Mouse (Mus musculus) ovary, postnatal 10 days (tissue): ENCODE results near the gene Krt80.

ENCODE experiments used
- DNase-seq: peaks from one replicate; pipeline ENCODE4 v3.0.0; 2022; ENCODE audit warnings: low spot score

Krt80 gene

DNA sequence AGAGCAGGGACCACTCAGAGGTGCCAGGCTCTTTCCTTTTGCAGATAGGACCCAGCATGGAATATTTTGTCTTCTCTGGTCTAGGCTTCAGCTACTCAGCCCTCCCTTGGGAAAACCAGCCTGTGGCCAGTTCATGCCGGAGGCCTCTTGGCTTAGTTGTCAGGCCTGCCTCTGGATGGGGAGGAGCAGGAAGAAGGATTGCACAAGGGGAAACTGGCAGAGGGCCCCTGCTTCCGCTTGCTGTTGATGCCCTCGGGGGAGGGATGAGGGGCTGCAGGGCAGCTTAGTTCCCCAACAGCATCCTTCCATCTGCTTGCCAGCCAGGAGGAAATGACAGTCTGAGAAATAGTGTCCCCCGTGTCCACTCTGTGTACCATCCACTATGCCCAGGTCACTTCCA is 4.9 kb upstream of the Krt80 start:
- no peak for DNase-seq

DNA sequence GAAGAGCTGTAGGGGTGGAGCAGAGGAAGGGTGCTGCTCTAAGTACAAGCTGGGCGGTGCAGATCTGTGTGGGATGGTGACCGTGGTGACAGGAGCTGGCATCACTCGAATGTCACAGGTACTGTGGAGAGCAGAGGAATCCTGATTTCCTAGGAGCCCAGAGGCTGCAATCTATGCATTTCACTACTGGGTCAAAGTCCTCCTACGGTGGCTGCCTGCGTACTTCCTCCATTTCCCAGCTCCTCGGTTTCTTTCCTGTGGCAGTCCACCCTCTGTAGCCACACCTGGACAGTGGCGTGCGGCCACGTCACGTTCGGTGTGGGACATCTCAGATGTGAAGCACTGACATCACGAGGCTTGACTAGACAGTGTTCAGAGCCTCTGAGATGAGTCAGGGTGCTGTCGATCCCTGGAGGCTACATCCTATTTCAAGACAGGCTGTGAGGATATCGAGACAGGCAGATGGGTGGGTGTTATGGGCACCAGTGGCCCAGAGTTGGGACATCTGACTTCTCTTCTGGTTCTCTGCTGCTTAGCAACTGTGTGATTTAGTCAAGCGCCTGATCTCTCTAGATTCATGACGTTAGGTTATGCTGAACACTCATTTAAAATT is 3.4 kb upstream of the Krt80 start:
- no peak for DNase-seq

DNA sequence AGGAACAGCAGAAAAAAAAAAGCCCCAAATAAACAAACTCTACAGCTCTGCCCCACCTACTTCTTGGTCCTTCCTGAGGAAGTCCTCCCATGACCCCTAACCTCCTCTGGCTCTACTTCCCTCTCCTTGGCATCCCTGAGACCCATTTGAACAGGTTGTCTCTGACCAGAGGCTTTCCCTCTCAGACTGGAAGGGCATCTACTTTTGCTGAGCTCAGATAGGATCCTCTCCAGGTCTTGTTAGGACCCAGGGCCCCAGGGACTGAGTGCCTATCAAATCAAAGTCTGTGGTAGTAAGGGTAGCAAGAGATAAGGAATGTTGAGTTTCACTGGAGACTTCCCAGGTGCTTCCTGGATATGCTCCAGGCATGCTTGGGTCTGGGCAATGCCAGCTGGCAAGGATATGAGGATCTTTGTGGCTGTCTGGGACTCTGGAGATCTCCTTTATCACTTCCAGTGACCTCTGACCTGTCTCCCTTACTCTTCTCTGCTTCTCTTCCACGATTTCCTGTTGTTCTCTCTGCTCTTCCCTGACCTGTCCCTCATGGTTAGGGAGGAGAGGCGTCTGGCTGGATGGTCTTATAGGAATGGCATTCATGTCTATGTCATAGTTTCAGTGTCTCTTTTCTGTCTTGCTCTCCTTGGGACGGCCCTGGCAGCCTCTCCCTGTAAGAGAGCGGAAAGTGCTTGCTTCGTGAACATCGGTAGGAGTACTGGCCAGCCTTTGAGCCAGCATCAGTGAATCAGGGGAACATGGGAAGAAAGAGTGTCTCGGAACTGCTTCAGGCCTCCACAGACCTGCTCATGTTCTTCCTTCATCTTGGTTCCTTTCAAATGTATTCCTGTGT is 2.4 kb upstream of the Krt80 start:
- DNase-seq = no peak

GRCm38 (mm10) chr15:101371141-101371985 is 1.4 kb upstream of the Krt80 start:
- no peak for DNase-seq

GRCm38 (mm10) chr15:101369382-101370100 is 421 bp downstream of the Krt80 start:
- DNase-seq = no peak

GRCm38 (mm10) chr15:101368502-101369381 is 1.2 kb downstream of the Krt80 start:
- no peak for DNase-seq

- no peak for DNase-seq
These were observed 1.9 kb downstream of the Krt80 start for GRCm38 (mm10) chr15:101368015-101368414.

- no peak for DNase-seq
These were observed 2.5 kb downstream of the Krt80 start for GRCm38 (mm10) chr15:101367497-101367896.

- DNase-seq = no peak
These were observed 3.0 kb downstream of the Krt80 start for GRCm38 (mm10) chr15:101366926-101367325.

GRCm38 (mm10) chr15:101366482-101366881 is 3.5 kb downstream of the Krt80 start:
- DNase-seq = no peak

- no peak for DNase-seq
These were observed 4.2 kb downstream of the Krt80 start for GRCm38 (mm10) chr15:101365721-101366120.

DNA sequence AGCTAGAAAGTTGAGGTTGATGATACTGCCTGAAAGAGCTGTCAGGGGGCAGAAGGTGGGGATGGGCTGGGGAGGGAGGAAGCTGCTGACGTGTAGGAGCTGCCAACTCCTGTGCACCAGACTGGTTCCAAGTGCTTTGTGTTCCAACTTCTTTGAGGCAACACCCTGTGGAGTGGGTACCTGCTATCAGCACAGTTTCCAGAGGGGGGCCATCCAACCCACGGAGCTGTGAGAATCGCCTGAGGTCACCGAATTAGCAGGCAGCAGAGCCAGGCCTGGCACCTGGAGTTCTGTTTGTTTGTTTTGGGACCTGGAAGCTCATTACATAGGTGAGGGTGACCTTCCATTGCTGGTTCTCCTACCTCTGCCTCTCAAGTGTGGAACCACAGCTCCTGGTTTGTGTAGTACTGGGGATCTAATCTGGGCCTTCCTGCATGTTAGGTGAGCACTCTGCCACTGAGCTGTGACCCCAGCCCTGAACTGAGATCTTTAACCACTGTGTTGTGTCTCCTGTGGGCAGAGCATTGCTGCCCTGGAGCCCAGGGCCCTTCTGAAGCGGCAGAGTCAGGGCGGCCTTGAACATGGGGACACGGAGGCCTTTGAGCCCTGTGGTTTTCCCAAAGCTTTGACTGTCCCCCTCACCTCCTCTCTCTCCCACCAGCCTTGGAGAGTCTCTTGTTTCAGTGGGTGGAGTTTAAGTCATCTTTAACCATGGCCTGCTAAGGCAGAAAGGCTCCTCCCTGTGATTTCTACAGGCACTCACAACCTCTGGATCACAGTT is 4.9 kb downstream of the Krt80 start:
- no peak for DNase-seq

GRCm38 (mm10) chr15:101364425-101364824 is 5.5 kb downstream of the Krt80 start:
- no peak for DNase-seq

DNA sequence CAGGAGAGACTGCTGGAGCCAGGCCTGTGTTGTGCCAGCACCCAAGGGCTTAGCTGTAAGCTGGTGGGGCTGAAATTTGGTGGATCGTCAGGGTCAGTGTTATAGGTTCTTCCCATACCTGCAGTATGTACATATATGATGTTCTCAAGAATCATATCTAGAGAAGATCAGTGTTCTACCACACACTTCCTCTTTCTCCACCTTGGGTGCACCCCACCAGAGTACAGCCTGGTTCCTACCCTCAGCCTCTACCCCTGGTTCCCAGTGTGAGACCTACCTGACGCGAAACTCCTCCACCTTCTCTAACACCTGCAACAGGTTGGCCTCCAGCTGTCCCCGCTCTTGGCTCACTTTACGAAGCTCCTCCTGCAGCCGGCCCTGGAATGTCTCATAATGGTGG is 6.0 kb downstream of the Krt80 start:
- no peak for DNase-seq

GRCm38 (mm10) chr15:101362393-101363010 is 7.5 kb downstream of the Krt80 start:
- no peak for DNase-seq

DNA sequence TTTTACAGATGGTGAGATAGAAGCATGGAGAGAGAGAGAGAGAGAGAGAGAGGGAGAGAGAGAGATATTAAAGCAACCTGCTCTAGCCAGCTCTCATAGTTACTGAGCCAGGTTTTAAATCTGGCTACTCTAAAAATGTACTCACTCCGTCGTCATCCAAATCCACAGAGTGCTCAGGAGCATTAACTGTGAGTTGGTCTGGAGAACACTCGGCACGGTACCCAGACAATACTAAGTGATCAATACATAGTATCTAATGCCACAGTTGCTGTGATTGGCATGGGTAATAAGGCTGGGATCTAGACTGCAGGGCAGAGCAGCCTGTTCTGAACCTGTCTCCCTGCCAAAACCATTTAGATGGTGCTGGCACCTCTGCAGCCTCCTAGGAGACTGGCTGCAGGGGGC is 14.6 kb downstream of the Krt80 start:
- no peak for DNase-seq

DNA sequence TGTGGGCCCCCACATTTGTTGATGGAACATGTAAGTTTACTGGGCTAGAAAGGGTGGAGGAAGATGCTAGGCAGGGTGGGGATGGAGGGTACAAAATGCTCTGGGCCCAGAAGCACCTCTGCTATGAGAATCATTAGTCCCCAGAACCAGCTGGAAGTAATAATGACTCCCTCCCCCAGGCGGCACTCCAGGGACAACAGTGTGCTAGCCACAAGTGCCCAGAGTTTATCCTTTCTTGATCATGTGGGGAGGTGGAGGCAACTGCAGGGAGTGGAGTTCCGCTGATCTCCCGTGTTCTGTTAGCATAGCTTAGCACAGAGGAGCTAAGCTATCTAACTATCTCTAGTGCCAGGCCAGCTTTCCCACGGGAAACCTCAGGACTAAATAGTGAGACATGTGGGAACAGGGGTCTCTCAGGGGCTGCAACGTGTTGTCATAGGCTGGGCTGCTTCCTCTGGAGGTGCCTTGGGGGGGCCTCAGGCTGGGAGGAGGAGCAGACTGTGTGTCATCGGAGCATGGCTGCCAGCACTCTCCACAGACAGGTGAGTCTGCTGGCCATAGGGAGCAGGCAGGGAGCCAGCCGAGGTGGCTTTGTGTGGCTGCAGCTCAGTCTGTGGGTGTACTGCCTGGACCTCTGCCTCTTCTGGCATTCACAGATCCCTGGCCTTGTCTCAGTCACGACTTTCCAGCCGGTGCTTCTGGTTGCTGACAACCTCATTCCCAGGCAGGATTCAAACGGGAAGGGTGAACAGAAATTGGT is 17.1 kb downstream of the Krt80 start:
- no peak for DNase-seq

- DNase-seq = no peak
These were observed 17.9 kb downstream of the Krt80 start for GRCm38 (mm10) chr15:101352047-101352446.
